21 mouse cellular contexts compared by ENCODE assay signal in genomic region chr3:38776743-38777366, GRCm38 (mm10).
DNase-seq lines count a peak whose midpoint lies in the region; ATAC-seq and TF ChIP-seq lines count a peak whose summit lies in the region.
"Had no signal": no experiment of that assay in that cellular context is flagged by ENCODE, and none has a peak within 500 bp of the region (broad histone marks: within the 10 kb centered on the region; RNA-seq: fewer than 3 reads in every experiment).

No protein-coding gene starts in this region.

- no peak overlapping the region for H3K4me3 ChIP-seq in hindbrain, embryonic 10.5 days
- H3K4me3 ChIP-seq in hindbrain, postnatal 0 days (ENCODE audit: low read length), result no peak overlapping the region
- H3K4me3 ChIP-seq: heart, embryonic 15.5 days; kidney, embryonic 15.5 days; limb, embryonic 13.5 days; lung, embryonic 15.5 days; stomach, embryonic 15.5 days had no signal

- H3K9ac ChIP-seq in hindbrain, postnatal 0 days (replicated peaks; ENCODE audit: low read length), result no peak overlapping the region
- H3K9ac ChIP-seq: heart, embryonic 15.5 days; kidney, embryonic 15.5 days; limb, embryonic 13.5 days; liver, embryonic 14.5 days; lung, embryonic 15.5 days; stomach, embryonic 15.5 days had no signal

- WGBS in hindbrain, embryonic 10.5 days, result 49% methylated on average over 4 of the region's 4 CpGs
- WGBS in hindbrain, postnatal 0 days, result 31% methylated on average over 4 of the region's 4 CpGs

- H3K9me3 ChIP-seq in hindbrain, embryonic 10.5 days, result no peaks in the 10 kb centered on the region
- H3K9me3 ChIP-seq in hindbrain, postnatal 0 days (ENCODE audit: low read length), result no peaks in the 10 kb centered on the region
- H3K9me3 ChIP-seq: heart, embryonic 15.5 days; kidney, embryonic 15.5 days; limb, embryonic 13.5 days; lung, embryonic 15.5 days had no signal

- ATAC-seq in hindbrain, postnatal 0 days, result no peak
- ATAC-seq: intestine, embryonic 16.5 days had no signal

- TF ChIP-seq CTCF in hindbrain, postnatal 0 days (IDR thresholded peaks at IDR 0.05; ENCODE audit: low read depth), result no peak

- no peaks in the 10 kb centered on the region for H3K27me3 ChIP-seq in hindbrain, embryonic 10.5 days (ENCODE audit: insufficient read depth, poor library complexity, severe bottlenecking)
- no peaks in the 10 kb centered on the region for H3K27me3 ChIP-seq in hindbrain, postnatal 0 days (ENCODE audit: insufficient read depth, low read length)
- H3K27me3 ChIP-seq: heart, embryonic 15.5 days; kidney, embryonic 15.5 days; limb, embryonic 13.5 days; lung, embryonic 15.5 days; stomach, embryonic 15.5 days had no signal

- no peak overlapping the region for H3K4me2 ChIP-seq in hindbrain, postnatal 0 days (ENCODE audit: low read depth, low read length)
- H3K4me2 ChIP-seq: heart, embryonic 15.5 days; kidney, embryonic 15.5 days; limb, embryonic 13.5 days; lung, embryonic 15.5 days; stomach, embryonic 15.5 days had no signal

- H3K4me1 ChIP-seq in hindbrain, embryonic 10.5 days (replicated peaks), result peaks cover 11% of the 10 kb centered on the region
- no peaks in the 10 kb centered on the region for H3K4me1 ChIP-seq in hindbrain, postnatal 0 days (ENCODE audit: insufficient read depth, low read length)
- H3K4me1 ChIP-seq: heart, embryonic 15.5 days; kidney, embryonic 15.5 days; limb, embryonic 13.5 days; lung, embryonic 15.5 days; stomach, embryonic 15.5 days had no signal

- H3K36me3 ChIP-seq in hindbrain, embryonic 10.5 days, result no peaks in the 10 kb centered on the region
- no peaks in the 10 kb centered on the region for H3K36me3 ChIP-seq in hindbrain, postnatal 0 days (ENCODE audit: insufficient read depth, low read length)
- H3K36me3 ChIP-seq: heart, embryonic 15.5 days; kidney, embryonic 15.5 days; limb, embryonic 13.5 days; lung, embryonic 15.5 days; stomach, embryonic 15.5 days had no signal

- DNase-seq in hindbrain, embryonic 10.5 days (ENCODE audit: low spot score), result peak; percentile 19
- no peak for DNase-seq in hindbrain, postnatal 0 days (ENCODE audit: low spot score)
- DNase-seq in ES-CJ7 (ENCODE audit: low read depth, low spot score) (peak; percentile 25), ZHBTc4 (ENCODE audit: low read depth, low spot score) (peak; percentile 45)
- DNase-seq in mesoderm, embryonic 11.5 days (ENCODE audit: low read depth, low spot score), result peak; percentile 24
- DNase-seq in kidney, postnatal 36 days, result no peak
- no peak for DNase-seq in cerebellum, adult 8-10 months
- no peak for DNase-seq in spleen, postnatal 4 days (ENCODE audit: low spot score in 2 of 2)
- DNase-seq: adrenal gland, adult 8-10 months; cerebellum, adult 11 months; cerebellum, postnatal 14 days; right cerebral cortex, postnatal 25 days; thymus, adult 18-20 months had no signal

- peak overlapping the region; percentile 69 for H3K27ac ChIP-seq in hindbrain, embryonic 10.5 days
- H3K27ac ChIP-seq in hindbrain, postnatal 0 days, result no peak overlapping the region
- H3K27ac ChIP-seq: heart, embryonic 15.5 days; kidney, embryonic 15.5 days; limb, embryonic 13.5 days; liver, embryonic 14.5 days; lung, embryonic 15.5 days; macrophage; stomach, embryonic 15.5 days had no signal

Comparison
In these comparisons a context has a peak if more than half of its experiments do, and no peak if none do; other contexts are left out.
1. DNase-seq: peak in hindbrain, embryonic 10.5 days (single experiment), ES-CJ7 (single experiment), ZHBTc4 (single experiment) and mesoderm, embryonic 11.5 days (single experiment); none in hindbrain, postnatal 0 days (single experiment), kidney, postnatal 36 days (0 of 2), cerebellum, adult 8-10 months (single experiment) and spleen, postnatal 4 days (0 of 2).